Mouse (Mus musculus) right cerebral cortex, adult 2 months (tissue): ENCODE results near the gene Cluh.
A peak's percentile ranks its signal among the peaks of the same experiment; 100 is the strongest.

Experiments
- DNase-seq, 2 experiments: peaks; one replicate each; pipeline ENCODE4 v3.0.0; 2021 to 2022; ENCODE audit warnings: low spot score in 2 of 2

Gene Cluh

GRCm38 (mm10) chr11:74647966-74648365 is 1.3 kb upstream of the Cluh start:
- no peak for DNase-seq

DNA sequence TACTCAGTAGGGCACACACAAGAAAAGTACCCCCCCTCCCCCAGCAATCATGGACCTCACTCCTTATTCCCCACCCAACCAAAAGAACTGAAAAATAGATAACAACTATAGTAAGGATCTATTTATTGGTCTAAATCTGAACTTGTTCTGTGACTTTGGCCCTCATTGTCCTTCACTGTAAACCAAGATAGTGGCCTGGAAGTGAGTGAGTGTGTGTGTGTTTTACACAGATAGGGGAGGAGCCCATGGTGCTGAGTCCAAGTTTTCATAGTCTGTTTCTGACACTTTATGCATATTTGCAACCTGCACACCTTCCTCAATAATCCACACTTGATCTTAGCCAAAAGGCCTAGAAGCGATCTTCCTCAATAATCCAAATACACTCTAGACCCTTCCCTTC is 619 bp upstream of the Cluh start:
- DNase-seq, result no peak

- peak in 1 of 2 experiments; percentile 38 for DNase-seq
Measured at GRCm38 (mm10) chr11:74649647-74650551, 604 bp downstream of the Cluh start.

DNA sequence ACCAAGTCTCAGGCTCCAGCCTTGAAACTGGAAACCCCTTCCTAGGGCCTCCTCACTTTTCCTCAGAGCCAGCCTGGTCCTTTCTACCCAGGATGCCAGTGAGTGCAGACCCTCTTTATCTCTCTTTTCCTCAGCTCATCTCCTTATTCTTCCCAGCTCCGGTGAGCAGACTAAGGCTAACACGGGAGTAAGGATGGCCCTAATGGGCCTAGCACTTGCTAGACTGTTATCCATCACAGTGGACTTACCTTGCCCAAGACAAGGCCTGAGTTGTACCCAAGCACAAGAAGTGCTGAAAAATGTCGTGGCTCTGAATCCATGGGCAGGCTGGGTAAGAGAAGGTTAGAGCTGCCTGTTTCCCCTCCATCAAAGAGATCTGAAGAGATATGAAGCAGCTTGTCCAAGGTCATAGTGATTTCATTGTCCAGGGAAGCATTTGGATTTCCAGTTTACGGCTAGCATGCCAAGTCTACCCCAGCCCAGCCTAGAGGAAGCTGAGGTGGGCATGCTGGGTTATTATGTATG is 1.3 kb downstream of the Cluh start:
- no peak for DNase-seq

- DNase-seq, result no peak
Measured at GRCm38 (mm10) chr11:74652791-74653191, 3.5 kb downstream of the Cluh start.

DNA sequence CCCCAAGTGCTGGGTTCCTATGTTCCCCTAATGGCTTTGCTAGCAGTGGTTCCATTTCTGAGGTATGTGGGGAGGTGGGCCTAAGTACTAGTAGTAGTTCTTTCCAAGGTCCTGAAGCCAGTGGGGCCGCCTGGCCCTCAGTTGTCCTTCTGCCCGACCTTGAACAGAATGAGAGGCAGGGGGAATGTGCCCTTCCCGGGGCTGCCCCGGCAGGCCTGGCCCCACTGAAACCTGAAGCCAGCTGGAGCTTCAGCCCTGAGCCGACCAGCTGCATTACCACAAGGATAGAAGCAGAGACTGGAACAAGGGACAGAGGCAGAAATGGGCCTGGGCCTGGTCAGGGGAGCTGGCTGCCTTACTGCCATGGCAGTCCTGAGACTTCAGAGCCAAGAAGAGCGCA is 4.1 kb downstream of the Cluh start:
- DNase-seq, result no peak

DNA sequence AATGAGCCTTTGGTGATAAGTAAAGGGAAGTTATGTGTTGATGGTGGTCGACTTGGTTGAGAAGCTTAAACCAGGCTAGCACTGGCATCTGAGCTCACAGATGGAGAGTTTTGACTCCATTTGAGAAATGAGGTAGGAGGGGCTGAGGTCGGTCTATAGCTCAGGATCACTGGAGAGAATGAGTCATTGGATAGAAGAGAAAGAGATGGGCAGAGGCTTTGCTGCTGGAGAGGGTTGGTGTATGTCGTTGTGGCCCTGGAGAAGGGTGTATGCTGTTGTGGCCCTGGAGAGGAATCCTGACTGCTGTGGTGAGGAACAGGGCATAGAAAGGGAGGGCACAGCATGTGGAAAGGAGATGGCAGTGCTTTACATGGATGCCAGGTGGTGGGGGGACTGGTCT is 6.6 kb downstream of the Cluh start:
- DNase-seq, result no peak

GRCm38 (mm10) chr11:74660336-74660735 is 11.0 kb downstream of the Cluh start:
- DNase-seq, result no peak

DNA sequence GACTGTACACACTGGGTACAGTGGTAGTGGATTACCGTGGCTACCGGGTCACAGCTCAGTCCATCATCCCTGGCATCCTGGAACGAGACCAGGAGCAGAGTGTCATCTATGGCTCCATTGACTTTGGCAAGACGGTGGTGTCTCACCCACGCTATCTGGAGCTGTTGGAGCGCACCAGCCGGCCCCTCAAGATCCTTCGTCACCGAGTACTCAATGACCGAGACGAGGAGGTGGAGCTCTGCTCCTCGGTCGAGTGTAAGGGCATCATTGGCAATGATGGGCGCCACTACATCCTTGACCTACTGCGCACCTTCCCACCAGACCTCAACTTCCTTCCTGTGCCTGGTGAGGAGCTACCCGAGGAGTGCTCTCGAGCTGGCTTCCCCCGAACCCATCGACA is 12.3 kb downstream of the Cluh start:
- no peak for DNase-seq

- DNase-seq, result no peak
Measured at GRCm38 (mm10) chr11:74662221-74662620, 12.9 kb downstream of the Cluh start.

DNA sequence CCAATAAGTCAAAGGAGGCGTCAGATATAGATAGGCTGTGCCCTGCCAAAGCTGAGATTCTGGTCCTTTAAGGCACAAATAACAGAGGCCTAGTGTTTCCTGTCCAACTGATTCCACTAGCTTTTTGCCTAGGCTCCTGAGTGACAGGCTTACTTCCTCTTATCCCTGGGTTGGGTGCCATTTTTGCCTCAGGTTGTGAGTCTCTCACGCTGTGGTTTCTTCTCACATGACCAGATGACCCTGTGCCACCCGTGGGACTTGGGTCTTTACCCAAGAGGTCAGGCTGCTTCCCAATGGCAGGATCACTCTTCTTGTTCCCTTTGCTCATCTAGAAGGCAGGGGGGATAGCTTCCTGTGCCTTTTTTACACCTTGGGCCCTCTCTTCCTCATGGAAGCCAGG is 15.0 kb downstream of the Cluh start:
- DNase-seq, result no peak

GRCm38 (mm10) chr11:74664906-74665305 is 15.6 kb downstream of the Cluh start:
- no peak for DNase-seq

GRCm38 (mm10) chr11:74665631-74666283 is 16.5 kb downstream of the Cluh start:
- no peak for DNase-seq

DNA sequence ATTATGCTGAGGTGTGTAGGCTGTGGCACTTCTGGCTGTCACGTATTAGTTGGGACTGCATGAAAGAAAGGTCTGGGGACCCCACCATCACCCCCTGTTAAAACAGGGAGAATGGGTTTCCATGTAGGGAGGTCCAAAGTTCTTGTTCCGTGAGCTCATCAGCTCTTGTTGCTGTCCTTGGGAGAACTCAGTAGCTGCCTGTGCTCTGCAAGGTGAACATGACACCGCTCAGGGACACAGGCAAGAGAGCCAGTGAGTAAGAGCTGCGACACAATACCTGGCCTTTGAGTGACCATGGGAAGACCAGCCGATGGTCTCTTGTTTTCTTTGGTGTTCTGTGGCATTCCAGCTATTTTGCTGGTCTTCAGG is 17.0 kb downstream of the Cluh start:
- DNase-seq, result no peak

DNA sequence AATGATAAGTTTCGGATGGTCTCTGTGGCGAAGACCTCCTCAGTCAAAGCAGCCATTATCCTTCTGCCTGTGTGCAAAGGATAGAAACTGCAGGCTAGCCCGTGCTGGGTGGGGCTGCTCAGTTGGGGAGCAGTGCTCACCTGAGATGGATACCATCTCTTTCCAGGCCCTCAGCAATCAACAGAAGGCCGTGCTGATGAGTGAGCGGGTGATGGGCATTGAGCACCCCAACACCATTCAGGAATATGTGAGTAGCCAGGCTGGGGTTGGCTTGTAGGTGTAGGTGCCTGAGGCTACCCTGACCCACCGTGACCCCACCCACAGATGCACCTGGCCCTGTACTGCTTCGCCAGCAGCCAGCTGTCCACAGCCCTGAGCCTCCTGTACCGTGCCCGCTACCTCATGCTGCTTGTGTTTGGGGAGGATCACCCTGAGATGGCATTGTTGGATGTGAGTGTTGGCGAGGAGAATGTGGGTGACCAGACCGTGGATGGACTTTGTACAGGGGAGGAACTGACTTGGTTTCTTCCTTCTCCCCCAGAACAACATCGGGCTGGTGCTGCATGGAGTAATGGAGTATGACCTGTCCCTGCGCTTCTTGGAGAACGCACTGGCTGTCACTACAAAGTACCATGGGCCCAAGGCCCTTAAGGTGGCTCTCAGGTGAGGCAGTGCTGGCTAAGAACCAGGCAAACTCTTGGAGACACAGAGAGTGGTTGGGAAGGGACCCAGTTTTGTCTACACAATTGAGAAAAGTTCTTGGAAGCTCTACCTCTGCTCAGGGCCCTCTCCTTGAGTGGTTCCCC is 17.7 kb downstream of the Cluh start:
- no peak for DNase-seq

DNA sequence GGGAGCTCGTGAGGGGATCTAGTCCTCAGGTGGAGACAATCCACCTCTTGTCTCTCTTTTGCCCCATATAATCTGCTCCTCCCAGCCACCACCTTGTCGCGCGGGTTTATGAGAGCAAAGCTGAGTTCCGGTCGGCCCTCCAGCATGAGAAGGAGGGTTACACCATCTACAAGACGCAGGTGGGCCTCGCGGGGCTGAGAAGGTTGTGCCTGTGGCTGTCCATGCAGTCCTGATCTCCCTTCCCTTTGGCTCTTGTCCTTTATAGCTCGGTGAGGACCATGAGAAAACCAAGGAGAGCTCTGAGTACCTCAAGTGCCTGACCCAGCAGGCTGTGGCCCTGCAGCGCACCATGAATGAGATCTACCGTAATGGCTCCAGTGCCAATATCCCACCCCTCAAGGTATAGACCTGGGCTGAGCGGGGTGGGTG is 18.3 kb downstream of the Cluh start:
- DNase-seq, result no peak

GRCm38 (mm10) chr11:74668466-74668865 is 19.2 kb downstream of the Cluh start:
- no peak for DNase-seq

DNA sequence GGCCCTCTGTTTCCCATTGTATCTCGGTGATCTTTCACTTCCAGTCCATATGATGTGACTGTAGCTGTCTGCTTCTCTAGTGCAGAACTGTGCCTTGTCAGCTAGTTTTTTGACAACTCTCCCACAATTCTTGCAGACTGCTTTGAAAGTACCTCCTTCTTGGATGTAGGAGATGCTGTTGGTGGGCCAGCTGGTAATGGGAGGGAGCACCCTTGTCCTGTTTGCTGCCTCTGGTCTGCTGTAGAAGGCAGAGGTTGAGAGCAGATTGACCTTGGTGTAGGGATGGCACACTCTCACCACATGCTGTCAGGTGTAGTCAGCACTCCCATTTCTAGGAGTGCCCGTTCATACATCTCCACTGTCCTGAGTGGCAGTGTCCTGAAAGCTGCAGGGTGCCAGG is 19.7 kb downstream of the Cluh start:
- DNase-seq, result no peak

DNA sequence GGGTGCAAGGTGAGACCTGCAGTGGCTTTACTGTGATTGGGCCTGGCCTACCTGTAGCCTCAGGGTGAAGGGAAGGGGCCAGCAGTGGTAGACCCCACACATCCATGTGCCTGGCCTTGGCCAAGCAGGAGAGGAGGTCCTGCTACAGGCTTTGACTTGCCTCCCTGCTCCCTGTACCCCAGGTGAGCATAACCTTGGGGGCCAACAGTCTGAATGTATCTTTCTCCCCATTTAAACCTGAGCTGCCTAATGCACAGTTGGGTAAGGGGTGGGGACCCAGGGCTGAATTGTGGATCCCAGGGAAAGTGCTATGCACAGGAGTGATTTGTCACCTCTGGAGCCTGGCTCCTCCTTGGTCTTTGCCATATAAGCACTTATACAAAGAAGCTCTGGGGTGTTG is 20.9 kb downstream of the Cluh start:
- DNase-seq, result no peak

DNA sequence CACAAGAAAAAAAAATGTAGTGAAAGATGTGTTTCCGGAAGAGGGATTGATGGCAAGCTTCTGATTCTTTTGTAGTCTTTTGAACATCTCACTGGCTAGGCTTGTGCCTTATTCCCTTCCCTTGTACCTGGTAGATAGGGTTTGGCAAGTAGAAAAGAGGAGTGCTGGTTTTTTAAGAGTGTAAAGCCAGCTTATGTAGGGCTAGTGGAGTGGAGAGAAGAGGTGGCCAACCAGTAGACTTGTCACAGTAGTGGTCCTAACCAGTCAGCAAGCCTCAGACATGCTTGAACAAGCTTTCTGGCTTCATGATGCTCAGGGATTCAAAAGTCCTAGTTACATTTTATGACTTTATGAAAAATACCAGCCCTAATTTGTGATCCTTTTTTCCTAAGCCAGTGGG is 21.7 kb downstream of the Cluh start:
- no peak for DNase-seq

GRCm38 (mm10) chr11:74671839-74672238 is 22.5 kb downstream of the Cluh start:
- DNase-seq, result no peak

DNA sequence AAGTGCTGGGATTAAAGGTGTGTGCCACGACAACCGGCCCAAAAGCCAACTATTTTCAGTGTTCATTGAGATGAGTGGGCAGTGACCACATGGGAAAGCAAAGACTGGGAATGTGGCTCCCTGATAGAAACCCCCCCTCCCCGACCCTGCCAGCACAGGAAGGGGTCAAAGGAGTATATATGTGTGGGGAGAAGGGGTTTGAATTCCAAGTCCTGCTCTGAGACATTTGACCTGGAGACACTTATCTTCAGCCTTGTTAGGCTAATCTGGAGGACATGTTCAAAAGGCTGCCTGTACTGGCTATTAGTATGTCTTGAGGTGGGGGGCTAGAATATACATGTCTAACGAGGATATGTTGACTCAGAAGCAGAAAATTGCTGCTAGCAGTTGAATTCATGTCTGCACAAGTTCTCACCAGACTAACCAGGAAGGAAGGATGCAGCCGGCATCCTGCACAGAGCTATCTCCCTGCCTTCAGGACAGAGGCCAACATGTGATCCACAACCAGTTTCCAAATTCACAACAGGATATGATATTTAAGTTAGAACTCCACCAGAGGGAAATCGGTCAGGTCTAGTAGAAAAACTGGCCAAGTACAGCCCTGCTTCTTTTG is 23.7 kb downstream of the Cluh start:
- DNase-seq, result no peak
